Mouse (Mus musculus) heart, adult 10 weeks (tissue): ENCODE results near the gene Tcn2. TPM values are rescaled to one million over a fixed set of nuclear protein-coding genes. Genes with fewer than 3 reads are reported as not detected.

Source experiments
- polyA plus RNA-seq: library from polyadenylated mRNA; stranded (reverse); fragments of 350-450 nt; fragmentation: Illumina TruSeq; extraction: RNeasy Lipid Tissue Mini Kit (QIAGEN cat#74804); gene quantifications from one replicate; pipeline ENCODE4 v1.2.3, GENCODE M21; 2014; ENCODE audit warnings: low read depth, low replicate concordance

Gene Tcn2
- polyA plus RNA-seq = 54.6 TPM

DNA sequence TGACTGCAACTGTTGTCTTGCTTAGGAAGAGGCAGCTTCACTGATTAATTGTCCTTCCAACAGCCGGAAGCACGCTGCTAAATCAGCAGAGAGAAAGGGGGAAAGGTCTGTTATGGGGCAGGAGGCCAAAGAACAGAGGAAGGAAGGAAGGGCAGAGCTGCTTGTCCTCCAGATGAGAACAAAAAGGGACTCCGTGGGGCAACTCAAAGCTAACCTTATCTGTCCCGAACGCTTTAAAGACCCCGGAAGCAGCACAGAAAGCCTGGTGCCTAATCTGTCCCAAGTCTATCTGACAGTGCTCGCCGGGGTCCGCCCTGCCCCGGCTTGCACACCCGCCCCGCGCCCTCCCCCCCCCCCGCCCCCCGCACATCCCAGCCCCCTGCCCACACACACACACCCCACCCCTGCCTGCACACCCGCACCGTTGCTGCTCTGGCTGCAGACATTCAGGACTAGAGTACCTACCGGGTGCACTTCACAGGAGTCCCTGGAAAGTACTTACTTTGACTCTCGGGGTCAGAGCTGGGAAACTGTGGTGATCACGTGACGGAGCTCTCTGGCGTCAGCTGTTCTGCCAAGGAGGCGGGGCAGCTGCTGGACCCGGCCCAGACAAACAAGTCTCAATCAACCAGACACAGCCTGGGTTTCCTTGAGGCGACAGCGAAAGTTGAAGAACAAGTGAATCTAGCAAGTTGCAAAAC lies at the start of gene Tcn2:
Tcn2 (minus strand) TSS at position 649 of the 701 bp plus-strand sequence.

GRCm38 (mm10) chr11:3976678-3977077 lies 44.7 kb upstream of the Tcn2 start, which contains the start of gene 4930556J24Rik:
4930556J24Rik (minus strand) TSS chr11:3976778.

DNA sequence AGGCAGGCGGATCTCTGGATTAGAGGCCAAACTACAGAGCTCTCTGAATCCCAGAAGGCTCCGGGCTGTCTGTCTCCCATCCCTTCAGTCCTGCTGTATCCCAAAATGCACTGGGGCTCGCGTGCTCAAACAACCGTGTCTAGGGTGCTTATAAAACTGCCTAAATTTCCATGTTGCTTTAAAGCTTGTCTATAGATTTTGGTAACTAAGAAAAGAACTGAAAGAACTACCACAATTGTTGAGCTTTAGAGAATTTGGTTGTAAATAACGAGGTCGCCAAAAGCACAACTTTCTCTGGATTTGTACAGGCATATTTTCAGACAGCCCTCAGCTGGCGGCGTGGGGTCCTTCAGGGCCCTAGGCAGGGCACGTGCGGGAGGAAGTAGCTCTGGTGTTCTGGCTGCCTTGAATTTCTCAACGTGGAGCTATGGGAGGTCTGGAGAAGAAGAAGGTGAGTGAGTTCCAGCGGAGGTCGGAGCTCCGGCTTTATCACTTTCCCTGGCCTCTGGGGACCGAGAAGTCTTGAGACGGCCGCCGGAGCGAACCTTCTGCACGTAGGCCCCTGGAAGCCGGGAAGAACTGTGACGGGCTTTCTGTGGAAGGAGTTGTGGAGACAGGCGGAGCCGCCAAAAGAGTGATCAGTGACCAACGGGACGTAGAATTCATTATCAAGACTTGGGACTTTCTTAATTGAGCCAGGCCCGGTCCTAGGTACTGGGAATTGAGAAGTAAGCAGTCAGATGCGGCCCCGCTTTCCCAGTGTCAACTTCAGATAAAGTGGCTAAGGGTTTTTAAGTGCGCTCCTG lies 31.9 kb upstream of the Tcn2 start, which contains the start of gene Pes1:
Pes1 (plus strand) TSS at position 366 of the 806 bp plus-strand sequence.

GRCm38 (mm10) chr11:3914109-3914840 lies 17.7 kb downstream of the Tcn2 start, which contains the start of gene Slc35e4:
Slc35e4 (minus strand) TSS chr11:3914664.

GRCm38 (mm10) chr11:3894406-3895281 lies 37.3 kb downstream of the Tcn2 start, which contains the start of the genes 4921536K21Rik and Dusp18:
4921536K21Rik (minus strand) TSS chr11:3895098.
Dusp18 (plus strand) TSS chr11:3895240.

Other genes starting within 250 kb of the Tcn2 start
- 17.2 TPM for gene Osbp2, start 68.3 kb downstream of the Tcn2 start, polyA plus RNA-seq
- 0.45 TPM for gene 4921536K21Rik, start 37.1 kb downstream of the Tcn2 start, polyA plus RNA-seq
- 36.9 TPM for gene Dusp18, start 36.9 kb downstream of the Tcn2 start, polyA plus RNA-seq
- 4.1 TPM for gene Slc35e4, start 17.5 kb downstream of the Tcn2 start, polyA plus RNA-seq
- 24.7 TPM for gene Pes1, start 31.8 kb upstream of the Tcn2 start, polyA plus RNA-seq
- gene 4930556J24Rik, start 44.6 kb upstream of the Tcn2 start, polyA plus RNA-seq = not detected
- not detected for gene Gal3st1, start 51.5 kb upstream of the Tcn2 start, polyA plus RNA-seq
- gene Sec14l4, start 99.3 kb upstream of the Tcn2 start, polyA plus RNA-seq = 0.29 TPM
- gene Sec14l3, start 132.7 kb upstream of the Tcn2 start, polyA plus RNA-seq = not detected
- 152 TPM for gene Mtfp1, start 163.3 kb upstream of the Tcn2 start, polyA plus RNA-seq
- 0.71 TPM for gene Sec14l2, start 191.3 kb upstream of the Tcn2 start, polyA plus RNA-seq
- gene Rnf215, start 203.0 kb upstream of the Tcn2 start, polyA plus RNA-seq = 19.4 TPM
- 7.5 TPM for gene Ccdc157, start 228.1 kb upstream of the Tcn2 start, polyA plus RNA-seq
- 23.1 TPM for gene Sf3a1, start 228.2 kb upstream of the Tcn2 start, polyA plus RNA-seq